Mouse (Mus musculus) layer of hippocampus, postnatal 25 days (tissue): ENCODE measurements at regions not wholly inside any gene's neighbourhood (a gene's known extent, or its start where the extent isn't known, plus 50 kb on each side); places are given as distances from the start of the nearest gene placed in this dataset.
"Not testable (repeated sequence)": the region's sequence is repeated elsewhere in the genome, so short reads cannot be mapped to it uniquely, and the experiment has no call there.

ENCODE experiments used
- DNase-seq, 2 experiments: peaks; one replicate each; pipeline ENCODE4 v3.0.0; 2022; ENCODE audit warnings: mixed read lengths in 2 of 2, low spot score in 1 of 2; ENCODE audit errors: extremely low spot score in 1 of 2

- DNase-seq: peak; percentile 59 to 93
Observed at GRCm38 (mm10) chr7:111969198-111969887, 54.0 kb upstream of the Usp47 start.

GRCm38 (mm10) chr7:111968261-111968660 is 55.0 kb upstream of the Usp47 start:
- DNase-seq: no peak

- DNase-seq: no peak
Observed at GRCm38 (mm10) chr7:111966716-111967115, 56.6 kb upstream of the Usp47 start.

- no peak for DNase-seq
Observed at GRCm38 (mm10) chr7:111963969-111964368, 59.3 kb upstream of the Usp47 start.

GRCm38 (mm10) chr7:111959977-111960376 is 63.3 kb upstream of the Usp47 start:
- DNase-seq: no peak

- DNase-seq: no peak
Observed at GRCm38 (mm10) chr7:111956671-111957070, 66.6 kb upstream of the Usp47 start.

GRCm38 (mm10) chr7:111939631-111940030 is 83.7 kb upstream of the Usp47 start:
- no peak for DNase-seq

- no peak for DNase-seq
Observed at GRCm38 (mm10) chr7:111937547-111937946, 85.8 kb upstream of the Usp47 start.

- DNase-seq: no peak
Observed at GRCm38 (mm10) chr7:111937102-111937501, 86.2 kb upstream of the Usp47 start.

- no peak for DNase-seq
Observed at GRCm38 (mm10) chr7:111932725-111933124, 90.6 kb upstream of the Usp47 start.

- DNase-seq: no peak
Observed at GRCm38 (mm10) chr7:111919961-111920360, 103.3 kb upstream of the Usp47 start.

- DNase-seq: peak; percentile 4 to 16
Observed at GRCm38 (mm10) chr7:111903741-111904231, 119.5 kb upstream of the Usp47 start.

GRCm38 (mm10) chr7:111897016-111897415 is 117.2 kb upstream of the Galnt18 start:
- DNase-seq: no peak

GRCm38 (mm10) chr7:111896255-111896654 is 116.5 kb upstream of the Galnt18 start:
- DNase-seq: peak; percentile 65 to 79

GRCm38 (mm10) chr7:111882991-111883390 is 103.2 kb upstream of the Galnt18 start:
- DNase-seq: no peak

GRCm38 (mm10) chr7:111880067-111880675 is 100.4 kb upstream of the Galnt18 start:
- DNase-seq: no peak

- DNase-seq: no peak
Observed at GRCm38 (mm10) chr7:111877591-111877990, 97.8 kb upstream of the Galnt18 start.

GRCm38 (mm10) chr7:111875949-111876348 is 96.2 kb upstream of the Galnt18 start:
- no peak for DNase-seq

GRCm38 (mm10) chr7:111869337-111869736 is 89.6 kb upstream of the Galnt18 start:
- no peak for DNase-seq

GRCm38 (mm10) chr7:111863035-111863434 is 83.3 kb upstream of the Galnt18 start:
- no peak for DNase-seq

GRCm38 (mm10) chr7:111858291-111858690 is 78.5 kb upstream of the Galnt18 start:
- not testable (repeated sequence) for DNase-seq

- no peak for DNase-seq
Observed at GRCm38 (mm10) chr7:111856977-111857376, 77.2 kb upstream of the Galnt18 start.
